Mouse (Mus musculus): ENCODE results near the gene Cdr2.
A peak's percentile ranks its signal among the peaks of the same experiment; 100 is the strongest.
"Not testable (repeated sequence)": the region's sequence is repeated elsewhere in the genome, so short reads cannot be mapped to it uniquely, and the experiment has no call there.

The Cdr2 gene

DNA sequence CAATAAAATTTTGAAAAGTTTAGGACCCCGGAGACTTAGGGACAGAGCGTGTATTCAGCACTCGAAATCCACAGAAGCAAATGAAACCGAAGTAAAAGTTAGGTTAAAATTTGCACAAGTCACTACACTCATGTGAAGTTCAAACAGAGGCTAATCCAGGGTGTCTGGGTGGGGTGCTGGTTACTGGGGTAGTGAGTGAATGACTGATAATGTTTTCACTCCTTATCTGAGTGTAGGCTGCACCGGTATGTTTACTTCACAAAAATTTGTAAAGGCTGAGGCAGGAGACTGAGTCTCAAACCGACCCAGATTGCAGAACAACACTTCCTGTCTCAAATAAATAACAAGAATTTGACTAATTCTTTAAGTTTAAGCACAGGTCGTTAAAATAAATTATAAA lies 12.9 kb downstream of the Cdr2 start:
- no peak for DNase-seq

DNA sequence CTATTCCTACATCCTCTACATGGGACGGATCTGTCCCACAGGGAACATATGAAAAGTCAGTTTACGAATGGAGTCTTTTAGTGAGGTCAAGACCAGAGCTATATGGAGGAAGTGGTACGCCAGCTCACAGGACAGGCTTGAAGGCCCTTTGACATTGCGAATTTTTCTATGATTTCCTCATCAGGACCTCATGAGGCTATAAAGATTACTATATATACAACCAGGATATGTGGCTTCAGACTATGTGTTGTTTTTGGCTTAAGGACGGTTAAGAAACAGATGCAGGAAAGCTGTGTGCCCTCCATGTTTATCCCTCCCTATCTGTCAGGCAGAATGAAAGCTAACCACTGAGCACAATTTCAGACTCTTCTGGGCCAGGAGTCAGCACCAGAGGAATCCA lies 19.0 kb downstream of the Cdr2 start:
- no peak for DNase-seq

DNA sequence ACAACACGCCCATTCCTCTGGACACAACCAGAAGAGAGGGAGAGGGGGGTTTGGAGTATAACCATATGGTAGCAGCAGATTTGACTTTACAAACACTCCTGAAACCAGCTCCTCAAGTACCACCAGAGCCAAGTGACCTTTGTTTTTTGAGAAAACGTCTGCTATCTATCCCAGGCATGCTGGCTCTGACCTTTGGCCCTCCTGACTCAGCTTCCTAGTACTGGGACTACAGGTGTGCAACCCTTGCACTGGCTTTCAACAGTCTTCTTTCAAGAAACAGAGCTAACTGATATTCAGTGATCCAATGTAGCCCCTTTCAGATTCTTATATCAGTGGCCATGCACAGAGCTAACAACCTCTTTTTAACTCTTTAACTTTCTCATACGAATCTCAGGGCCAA lies 20.2 kb downstream of the Cdr2 start:
- no peak for DNase-seq

DNA sequence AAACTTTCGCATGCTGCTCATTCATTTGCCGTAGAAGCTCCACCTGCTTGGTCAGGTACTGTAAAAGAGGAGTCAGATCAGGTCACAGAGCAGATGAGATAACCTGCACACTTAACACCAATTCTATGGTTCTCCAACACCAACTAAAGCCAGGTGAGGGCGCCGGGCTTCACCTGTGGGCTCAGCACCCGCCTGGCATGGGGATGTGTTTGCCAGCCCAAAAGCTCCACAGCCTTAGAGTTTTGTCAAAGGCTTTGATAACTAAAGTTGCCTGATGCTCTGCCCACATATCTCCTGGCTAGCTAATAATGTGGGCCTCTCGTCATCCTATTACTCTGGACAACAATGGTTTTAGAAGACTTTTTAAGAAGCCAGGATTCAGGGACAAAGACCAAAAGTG lies 21.5 kb downstream of the Cdr2 start:
- no peak for DNase-seq

DNA sequence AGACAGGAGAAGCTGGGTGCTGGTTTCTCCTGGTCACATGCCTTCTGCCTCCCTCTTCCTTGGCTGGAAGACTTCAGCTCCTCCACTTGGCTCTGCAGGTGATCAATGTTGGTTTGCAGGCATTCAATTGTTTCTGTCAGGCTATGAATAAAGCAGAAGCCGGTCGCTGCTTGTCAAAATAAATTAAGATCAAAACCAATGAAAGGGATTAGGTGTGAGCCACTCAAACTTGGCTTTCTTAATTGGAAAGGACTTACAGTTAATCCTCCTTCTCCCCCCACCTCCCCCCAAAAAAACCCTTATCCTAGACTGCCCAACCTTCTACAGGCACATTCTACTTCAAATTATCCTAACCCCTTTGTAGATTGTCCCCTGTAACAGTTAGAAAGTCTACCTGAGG lies 22.0 kb downstream of the Cdr2 start:
- DNase-seq, result no peak

DNA sequence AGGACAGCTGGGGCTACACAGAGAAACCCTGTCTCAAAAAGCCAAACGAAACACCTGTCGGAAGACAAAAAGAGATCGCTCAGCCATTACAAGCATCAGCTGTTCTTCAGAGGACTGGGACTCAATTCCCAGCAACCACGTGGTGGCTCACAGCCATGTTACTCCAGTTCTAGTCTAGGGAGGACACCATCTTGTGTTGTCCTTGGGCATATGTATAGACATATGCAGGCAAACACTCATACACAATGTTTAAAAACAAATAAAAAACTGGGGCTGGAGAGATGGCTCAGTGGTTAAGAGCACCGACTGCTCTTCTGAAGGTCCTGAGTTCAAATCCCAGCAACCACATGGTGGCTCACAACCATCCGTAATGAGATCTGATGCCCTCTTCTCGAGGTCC lies 28.5 kb downstream of the Cdr2 start:
- DNase-seq, result not testable (repeated sequence)

DNA sequence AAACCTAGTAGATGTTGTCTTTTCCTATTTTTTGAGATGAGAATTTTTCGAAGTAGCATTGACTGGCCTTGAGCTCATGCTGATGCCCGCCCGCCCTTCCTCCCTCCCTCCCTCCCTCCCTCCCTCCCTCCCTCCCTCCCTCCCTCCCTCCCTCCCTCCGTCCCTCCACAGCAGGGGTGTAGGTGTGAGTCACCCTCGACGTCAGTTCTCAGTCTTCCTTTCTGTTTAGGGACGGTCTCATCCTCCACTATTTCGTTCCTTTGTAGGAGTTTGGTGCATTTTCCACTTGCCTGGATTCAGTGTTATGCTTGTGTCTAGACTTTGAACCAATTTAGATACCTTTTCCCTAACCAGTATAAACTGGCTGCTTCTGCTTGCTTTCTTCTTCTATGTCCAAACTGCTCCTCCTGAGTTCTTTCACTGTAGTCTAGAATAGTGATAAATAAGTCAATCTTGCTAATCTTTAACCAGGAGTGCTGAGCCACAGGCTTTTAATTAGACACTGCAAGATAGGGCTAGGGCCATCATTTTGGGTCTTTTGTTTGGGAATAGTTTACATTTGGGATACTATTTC lies 38.1 kb downstream of the Cdr2 start:
- DNase-seq, result no peak

DNA sequence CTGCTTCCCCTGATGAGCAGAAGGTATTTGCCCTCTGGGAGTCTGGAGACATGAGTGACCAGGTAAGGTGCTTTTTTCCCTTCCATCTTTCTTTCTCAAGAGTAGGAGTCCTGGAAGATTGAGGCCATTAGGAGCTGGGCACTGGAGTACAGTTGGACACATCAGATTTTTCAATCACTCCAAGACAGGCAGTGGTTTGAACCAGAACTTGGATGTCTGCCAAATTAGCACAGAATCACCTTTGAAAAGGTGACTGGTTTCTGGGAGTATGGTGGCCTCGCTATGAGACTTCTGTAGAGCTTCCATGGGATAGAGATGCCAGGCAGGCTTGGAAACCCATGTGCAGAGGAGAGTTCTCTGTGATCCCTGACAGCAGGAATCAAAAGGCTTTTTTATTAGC lies 39.6 kb downstream of the Cdr2 start:
- DNase-seq, result no peak

DNA sequence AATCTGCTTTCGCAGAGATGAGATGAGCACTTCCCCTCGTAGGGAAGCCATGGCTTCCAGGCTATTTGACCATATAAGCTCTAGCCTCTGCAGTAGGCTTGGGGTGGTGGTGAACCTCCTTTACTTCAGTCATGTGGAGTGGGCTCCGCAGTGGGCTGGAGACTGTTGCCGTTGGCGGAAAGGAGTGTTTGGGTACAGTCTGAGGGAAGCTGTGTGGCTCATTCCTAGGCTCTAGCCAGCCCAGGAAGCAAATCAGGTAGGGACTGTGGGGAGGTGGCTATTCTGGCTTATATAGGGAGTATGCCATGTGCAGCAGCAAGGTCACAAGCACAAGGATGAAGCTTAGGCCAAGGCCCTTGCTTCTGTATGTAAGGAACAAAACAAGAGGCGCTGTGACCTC lies 40.9 kb downstream of the Cdr2 start:
- no peak for DNase-seq

DNA sequence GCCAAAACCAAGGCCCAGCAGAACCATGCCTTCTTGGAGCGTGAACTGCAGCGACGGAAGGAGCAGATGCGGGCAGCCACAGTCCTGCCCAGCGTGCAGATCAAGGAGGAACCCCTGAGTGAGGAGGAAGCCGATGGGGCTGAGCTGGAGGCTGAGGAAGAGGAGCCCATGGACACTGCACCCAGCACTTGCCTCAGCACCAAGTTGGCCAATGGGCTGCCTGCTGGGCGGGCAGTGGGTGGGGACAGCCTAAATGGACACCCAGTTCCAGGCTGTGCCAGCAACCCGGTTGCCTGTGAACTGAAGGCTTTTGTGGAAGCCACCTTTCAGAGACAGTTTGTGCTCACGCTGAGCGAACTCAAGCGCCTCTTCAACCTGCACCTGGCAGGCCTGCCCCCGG lies 41.8 kb downstream of the Cdr2 start:
- no peak for DNase-seq

DNA sequence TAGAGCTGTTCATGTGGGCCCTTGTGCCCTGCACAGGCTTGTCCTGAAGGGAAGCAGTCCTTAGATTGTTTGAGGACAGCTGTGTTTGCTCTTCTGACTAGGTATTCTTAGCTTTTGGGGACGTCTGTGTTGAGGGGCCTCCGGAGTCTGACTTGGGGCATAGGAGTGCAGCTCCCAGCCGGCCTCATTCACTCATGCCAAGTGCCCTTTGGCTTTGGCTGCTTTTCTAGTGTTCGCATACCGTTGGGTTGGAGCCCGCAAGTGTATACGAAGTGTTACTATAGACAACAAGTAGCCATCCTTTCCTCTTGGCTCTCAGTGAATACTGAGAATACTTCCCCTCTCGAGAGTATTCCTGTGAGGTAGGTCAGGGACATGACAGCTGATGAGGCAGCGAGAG lies 43.9 kb downstream of the Cdr2 start:
- no peak for DNase-seq

DNA sequence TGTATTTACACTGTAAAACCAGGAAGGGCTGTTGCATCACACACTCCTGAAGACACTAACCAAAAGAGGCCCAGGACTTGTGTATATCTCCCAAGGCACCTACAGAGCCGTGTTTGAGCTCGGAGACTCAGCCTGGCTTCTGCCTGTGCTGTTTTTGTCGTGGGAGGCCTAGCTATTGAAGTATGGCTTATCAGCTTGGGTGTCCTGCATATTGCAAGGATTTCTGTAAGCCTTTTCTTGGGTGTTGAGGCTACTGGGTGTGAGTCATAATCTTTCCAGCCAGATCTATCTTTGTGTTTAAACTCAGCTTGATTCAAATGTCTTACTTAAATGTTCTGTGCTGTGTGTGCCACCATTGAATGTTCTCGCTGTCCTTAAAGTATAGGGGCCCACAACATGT lies 45.6 kb downstream of the Cdr2 start:
- DNase-seq, result no peak

DNA sequence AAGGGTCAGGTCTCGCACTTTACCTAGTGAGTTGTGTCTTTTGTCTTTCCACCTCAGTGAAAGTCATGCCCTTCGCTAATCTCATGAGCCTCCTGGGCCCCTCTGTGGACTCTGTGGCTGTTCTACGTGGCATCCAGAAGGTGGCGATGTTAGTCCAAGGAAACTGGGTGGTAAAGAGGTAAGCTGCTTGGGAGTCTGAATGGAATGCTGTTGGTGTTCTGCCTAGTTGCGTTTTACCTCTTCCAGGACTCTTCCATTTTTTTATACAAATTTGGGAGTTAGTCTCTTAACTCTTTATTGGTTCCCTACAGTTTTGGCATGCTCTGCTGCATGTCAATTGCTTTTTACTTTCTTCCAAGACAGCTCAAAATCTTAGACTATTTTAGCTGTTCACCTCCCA lies 47.4 kb downstream of the Cdr2 start:
- peak; percentile 44 for DNase-seq

DNA sequence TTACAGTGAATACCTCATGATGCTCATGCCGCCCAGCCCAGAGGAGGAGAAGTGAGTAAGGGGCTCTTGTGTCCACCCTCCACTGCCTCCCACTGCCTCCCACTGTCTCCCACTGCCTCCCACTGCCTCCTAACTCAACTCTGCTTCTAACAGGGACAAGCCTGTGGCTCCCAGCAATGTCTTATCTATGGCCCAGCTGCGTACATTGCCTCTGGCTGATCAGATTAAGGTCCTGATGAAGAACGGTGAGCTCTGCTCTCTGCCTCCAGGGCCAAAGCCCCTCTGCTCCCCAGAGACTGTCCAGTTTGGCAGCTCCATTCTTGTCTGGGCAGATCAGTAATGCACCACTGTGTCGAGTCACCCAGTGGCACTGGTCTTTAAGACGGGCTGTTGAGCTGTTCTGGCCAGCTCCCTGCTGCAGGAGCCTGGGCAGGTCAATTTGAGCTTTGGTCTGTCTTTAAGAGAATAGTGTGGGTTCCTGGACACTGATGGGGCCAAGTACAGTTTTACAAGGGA lies 48.4 kb downstream of the Cdr2 start:
- DNase-seq, result no peak

DNA sequence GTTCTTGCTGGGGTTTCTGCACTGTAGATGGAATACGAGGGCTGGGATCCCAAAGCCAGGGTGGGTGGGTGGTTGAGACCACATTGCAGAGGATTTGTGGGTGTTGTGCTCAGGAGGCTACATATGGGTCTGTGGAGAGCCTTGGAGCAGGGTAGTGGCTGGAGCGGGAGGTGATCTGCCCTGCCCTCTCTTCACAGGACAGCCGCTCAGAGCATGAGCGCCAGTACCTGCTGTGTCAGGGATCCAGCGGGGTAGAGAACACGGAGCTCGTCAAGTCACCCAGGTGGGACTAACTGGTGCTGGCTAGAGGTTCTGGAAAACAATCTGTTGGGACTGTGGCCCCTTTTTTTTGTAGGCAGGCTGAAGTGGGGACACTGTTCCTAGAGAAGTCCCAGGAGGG lies 49.0 kb downstream of the Cdr2 start:
- no peak for DNase-seq

DNA sequence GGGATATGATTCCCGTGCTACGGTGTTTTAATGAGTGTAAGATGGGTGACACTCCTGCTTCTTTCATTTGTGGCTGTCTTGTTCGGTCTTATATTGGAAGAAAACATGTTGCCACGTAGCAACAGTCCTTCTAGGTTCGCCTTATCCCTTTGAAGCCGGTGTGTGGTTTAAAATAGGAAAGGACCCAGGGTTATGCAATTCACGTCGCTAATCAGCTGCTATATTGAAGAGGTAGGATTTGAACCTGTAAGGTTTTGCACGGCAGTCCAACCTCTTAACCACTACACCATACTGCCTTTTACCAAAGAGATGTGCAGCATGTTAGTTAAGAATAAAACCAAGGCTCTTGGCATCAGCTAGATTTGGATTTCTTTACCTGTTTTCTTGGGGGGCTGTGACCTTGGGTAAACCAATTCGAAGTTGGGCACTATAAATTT lies 63.6 kb downstream of the Cdr2 start:
- DNase-seq, result peak; percentile 35

DNA sequence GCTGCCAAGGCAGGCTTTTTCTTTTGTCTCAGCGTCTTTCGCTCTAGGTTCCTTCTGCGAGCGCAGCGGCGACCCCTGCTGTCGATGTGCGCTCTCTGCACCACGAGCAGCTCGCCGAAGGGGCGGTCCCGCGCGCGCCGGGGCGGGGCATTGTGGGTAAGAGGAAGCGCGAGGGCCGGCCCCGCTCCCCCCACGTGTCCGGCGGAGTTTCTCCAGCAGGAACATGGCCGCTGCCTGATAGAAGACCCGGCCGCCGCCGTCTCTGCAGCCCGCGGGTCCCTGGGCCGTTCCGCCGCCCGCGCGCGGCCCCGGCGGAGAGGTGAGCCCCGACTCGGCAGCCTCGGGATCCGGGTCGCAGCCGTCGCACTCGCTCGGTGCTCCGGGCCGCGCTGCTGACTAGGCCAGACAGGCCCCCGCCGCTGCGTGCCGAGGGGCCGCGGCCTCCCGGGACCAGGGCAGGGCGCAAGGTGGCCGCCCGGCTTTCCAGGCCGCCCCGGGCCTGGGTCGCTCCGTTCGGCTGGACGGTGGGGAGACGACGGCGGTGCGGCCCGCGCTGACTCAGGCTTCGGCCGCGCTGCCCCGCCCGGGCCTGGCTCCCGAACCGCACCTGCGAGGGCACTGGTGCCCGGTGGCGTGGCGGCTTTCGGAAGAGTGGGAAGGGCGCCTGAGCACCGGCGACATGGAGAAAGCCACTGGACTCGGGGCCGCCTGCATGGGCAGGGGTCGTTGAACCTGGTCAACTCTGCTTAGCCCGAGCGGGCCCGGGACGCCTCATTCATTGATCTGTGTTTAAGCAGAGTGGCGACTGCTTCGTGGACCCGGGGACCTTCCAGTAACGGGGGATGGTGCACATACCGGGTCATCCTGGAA lies 64.3 kb downstream of the Cdr2 start, which contains the start of gene Polr3e:
Gene Polr3e, plus strand, starts transcription at position 153 of the 870 bp plus-strand sequence.
- peak; percentile 99 for DNase-seq

DNA sequence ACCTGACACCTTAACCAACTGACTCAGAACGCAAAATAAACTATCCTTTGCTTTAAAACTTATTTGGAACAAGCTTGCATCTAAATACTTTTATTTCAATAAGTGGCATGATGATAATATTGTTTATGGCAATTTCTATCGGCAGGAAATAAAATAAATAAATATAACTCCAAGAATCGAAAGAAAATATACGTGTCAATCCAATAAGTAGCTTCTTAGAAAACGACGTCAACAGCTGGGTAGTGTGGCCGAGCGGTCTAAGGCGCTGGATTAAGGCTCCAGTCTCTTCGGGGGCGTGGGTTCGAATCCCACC lies 64.9 kb downstream of the Cdr2 start:
- no peak for DNase-seq

DNA sequence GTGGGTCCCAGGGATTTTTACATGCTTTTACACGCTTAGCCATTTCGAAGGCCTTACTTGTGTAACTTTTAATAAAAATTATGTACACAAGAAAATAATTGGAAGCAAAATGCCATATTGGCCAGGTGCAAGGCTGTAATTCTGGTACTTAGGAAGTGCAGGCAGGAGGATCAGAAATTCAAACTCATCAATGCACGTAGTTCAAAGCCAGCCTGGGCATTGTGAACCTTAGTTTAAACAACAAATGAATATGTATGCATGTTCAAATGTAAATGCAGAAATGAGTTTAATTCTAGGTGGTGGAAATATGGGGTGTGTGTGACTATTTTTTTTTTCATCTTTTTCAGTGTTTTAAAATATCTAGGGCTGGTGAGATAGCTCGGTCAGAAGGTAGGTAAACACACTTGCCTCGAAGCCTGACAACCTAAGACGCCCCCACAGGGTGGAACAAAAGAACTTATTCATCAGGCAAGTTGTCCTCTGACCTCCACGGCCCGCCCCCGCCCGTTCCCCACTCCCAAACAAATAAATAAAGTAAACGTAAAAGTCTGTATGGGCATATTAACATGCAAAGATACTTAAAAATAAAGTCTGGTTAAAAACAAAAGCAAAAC lies 65.7 kb downstream of the Cdr2 start:
- DNase-seq, result no peak

DNA sequence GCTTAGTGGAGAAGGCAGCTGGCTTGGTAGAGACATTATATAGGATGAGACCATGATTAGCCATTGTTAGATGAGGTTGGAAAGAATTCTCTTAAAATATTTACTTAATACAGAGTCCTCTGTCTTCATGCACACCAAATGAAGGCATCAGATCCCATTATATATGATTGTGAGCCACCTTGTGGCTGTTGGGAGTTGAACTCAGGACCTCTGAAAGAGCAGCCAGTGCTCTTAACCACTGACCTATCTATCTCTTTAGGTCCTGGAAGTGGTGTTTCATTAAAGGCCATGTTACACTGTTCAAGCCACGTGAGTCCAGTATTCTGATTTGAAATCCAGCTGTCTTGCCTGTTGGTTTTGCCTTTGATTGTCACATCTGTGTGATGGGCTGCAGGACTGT lies 68.8 kb downstream of the Cdr2 start:
- no peak for DNase-seq

DNA sequence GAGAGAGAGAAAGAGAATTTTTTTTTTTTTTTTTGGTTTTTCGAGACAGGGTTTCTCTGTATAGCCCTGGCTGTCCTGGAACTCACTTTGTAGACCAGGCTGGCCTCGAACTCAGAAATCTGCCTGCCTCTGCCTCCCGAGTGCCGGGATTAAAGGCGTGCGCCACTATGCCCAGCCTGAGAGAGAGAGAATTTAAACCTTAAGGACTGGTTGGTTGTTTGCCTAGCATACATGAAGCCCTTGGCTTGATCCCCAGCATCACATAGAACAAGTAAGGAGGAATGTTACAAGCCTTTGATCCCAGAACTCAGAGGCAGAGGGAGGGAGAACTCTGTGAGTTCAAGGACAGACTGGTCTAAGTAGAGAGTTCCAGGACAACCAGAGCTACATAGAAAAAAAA lies 70.8 kb downstream of the Cdr2 start:
- DNase-seq, result not testable (repeated sequence)

DNA sequence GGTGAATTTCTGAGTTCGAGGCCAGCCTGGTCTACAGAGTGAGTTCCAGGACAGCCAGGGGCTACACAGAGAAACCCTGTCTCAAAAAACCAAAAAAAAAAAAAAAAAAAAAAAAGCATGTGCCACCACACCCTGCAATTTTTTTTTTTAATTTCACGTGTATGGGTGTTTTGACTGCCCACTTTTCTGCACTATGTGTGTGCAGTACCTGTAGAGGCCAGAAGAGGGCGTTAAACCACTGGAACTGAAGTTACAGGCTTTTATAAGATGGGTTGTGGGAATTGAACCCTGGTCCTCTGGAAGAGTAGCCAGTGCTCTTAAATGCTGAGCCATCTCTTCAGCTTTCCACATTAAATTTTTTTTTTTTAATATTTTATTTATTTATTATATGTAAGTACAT lies 71.9 kb downstream of the Cdr2 start:
- not testable (repeated sequence) for DNase-seq
